Mouse (Mus musculus): ENCODE results near the gene Fgfr2.

Gene Fgfr2

DNA sequence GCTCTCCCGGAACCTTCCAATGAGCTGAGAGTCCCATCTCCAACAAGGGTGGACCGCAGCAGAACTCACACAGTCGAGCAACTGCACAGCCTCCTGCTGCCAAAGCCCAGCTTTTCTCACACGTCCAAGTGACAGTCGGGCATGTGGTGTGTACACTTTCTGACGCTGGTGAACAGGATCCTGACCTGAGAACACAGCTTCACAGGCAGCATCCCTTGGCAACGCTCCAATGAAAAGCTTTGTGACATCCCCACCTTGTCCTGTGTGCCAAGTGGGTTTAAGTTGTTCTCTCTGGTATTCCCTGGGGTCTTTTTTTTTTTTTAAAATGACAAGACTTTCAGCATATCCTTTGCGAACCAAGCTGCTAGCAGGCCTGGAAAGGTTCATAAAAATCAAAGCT is 886.4 kb downstream of the Fgfr2 start:
- peak; percentile 54 for DNase-seq

GRCm38 (mm10) chr7:132234250-132234649 is 888.9 kb downstream of the Fgfr2 start:
- no peak for DNase-seq

DNA sequence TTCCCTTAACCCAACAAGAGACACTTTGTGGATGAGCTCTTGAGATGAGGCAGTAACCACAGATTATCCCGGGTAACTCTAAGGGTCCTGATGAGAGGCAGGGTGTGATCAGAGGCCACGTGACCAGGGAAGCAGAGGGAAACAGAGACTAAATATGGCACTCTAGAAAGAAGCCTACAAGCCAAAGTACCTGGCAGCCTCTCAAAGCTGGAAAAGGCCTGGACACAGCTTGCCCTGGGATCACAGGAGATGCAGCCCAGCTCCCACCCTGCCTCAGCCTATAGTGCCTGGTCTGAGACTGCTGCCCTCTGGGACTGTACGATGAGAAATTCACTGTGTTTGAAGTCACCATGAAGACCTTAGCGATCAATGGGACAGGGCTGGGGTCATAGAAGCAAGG is 889.4 kb downstream of the Fgfr2 start:
- DNase-seq: no peak

DNA sequence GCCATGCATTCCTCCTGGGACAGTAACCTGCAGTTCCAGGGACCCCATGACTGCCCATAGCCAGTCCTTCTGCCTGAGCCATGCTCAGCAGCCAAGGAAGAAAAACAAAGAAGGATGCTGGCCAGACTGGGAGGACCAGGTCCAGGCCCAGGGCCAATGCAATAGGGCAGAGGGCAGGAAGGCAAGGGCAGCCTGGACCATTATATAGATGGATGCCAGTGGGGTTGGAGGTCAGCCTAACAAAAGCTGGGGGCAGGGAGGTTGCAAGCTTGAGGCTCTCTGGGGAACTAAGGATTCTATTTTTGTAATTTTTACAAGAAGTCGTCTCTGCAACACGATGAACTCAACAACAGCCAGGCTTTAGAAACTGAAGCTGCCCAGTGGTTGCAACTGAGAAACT is 890.2 kb downstream of the Fgfr2 start:
- peak; percentile 69 for DNase-seq

DNA sequence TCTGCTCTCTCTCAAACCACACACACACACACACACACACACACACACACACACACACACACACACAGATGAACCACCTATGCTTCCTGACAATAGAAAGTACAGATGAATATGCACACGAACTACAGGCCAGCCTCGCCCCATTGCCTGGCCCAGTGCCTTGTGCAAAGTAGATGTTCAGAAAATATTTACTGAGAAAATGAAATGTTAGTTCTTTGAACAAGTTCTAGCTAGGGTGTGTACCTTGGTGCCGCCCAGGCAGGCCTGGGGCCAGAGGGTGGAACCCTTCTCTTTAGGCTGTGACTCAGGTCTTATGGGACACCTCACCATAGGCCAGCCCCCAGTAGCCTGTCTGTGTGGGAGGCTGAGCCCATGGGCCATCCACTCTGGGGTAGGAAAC is 891.7 kb downstream of the Fgfr2 start:
- no peak for DNase-seq

- DNase-seq: no peak
Observed at GRCm38 (mm10) chr7:132230961-132231360, 892.2 kb downstream of the Fgfr2 start.

GRCm38 (mm10) chr7:132227075-132227640 is 896.0 kb downstream of the Fgfr2 start:
- DNase-seq: no peak

- peak; percentile 92 for DNase-seq
Observed at GRCm38 (mm10) chr7:132226379-132227074, 896.6 kb downstream of the Fgfr2 start.

- no peak for DNase-seq
Observed at GRCm38 (mm10) chr7:132223452-132224141, 899.6 kb downstream of the Fgfr2 start.

- no peak for DNase-seq
Observed at GRCm38 (mm10) chr7:132214031-132214430, 909.1 kb downstream of the Fgfr2 start.

- peak; percentile 83 for DNase-seq
Observed at GRCm38 (mm10) chr7:132213460-132213859, 909.7 kb downstream of the Fgfr2 start.

DNA sequence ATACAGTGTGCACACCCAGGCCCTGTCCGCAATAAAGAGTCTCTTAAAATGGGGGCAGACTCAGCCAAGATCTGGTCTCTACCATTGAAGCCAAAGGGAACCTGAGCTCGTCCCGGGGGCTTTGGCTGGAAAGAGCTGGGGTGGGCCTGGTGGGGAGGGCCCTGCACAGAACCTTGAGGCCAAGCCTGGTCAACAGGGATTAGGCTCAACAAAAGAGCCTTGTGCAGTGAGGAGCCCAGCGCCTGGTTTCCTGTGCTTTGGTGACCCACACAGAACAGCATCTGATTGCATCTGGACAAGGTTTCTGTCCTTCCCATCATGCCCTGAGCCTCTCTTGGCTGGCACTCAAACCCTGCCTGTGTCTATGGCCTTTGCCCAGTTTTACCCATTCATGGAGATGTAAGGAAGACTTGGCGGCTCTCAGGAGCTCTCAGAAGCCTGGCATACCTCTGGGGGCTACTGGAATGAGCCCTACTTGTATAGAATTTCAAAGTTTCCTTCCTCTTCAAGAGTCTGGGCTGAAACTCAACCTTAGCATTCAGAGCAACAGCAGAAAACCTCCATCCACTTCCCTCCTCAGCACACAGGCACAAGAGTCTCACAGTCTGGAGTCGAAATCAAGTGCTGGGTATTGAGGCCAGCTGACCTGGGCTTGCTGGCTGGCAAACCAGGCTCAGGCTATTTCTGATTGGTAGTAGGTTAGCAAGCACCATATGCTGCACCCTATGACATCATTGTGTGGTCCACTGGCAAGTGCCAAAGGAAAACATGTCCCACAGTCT is 911.0 kb downstream of the Fgfr2 start:
- DNase-seq: no peak

DNA sequence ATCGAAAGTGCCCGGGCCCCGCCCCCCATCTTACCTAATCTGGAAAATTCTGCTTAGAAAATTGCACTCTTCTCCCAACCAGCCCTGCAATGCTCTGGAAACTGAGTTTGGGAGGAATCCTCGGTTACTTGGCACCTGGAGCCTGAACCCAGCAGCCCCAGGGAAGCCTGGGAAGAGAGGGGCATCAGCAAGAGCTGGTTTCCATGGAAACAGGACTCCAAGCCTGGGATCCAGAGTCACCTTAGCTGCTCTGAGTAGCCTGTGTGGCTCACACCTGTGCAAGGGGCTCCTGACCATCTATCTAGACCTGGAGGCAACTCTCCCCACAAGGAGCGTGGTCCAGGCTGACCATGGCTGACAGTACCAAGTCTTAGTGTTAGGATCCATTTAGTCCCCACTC is 912.5 kb downstream of the Fgfr2 start:
- no peak for DNase-seq

DNA sequence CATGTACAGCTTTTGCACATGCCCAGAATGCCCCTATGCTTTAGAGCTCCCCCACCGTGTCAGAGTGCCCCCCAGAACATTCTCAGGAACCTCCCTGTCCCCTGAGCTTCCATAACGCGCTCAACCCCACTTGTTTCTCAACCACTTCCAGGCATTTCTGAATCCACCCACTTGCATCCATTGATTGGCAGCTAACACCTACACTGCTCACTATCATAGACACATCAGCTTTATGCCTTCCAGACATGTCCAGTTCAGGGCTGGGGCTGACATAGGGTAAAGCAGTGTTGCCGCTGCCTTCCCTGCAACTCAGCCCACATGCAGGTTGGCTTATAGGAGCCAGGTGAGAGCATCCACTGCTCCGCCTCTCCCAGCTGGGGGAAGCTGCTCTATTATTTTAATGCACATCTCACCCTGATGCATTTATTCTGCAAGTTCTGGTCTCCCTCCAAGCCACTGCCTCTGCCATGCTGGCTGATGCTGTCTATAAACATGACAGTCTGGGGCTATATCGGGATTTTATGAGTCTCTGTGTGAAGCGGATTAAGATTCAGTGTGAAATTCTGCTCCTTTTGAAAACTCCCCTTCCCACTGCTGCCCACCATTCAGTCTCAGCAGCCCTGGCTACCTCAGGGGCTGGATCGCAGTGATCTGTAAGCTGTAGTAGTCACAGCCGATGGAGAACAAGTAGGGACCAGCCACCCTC is 914.1 kb downstream of the Fgfr2 start:
- DNase-seq: no peak

DNA sequence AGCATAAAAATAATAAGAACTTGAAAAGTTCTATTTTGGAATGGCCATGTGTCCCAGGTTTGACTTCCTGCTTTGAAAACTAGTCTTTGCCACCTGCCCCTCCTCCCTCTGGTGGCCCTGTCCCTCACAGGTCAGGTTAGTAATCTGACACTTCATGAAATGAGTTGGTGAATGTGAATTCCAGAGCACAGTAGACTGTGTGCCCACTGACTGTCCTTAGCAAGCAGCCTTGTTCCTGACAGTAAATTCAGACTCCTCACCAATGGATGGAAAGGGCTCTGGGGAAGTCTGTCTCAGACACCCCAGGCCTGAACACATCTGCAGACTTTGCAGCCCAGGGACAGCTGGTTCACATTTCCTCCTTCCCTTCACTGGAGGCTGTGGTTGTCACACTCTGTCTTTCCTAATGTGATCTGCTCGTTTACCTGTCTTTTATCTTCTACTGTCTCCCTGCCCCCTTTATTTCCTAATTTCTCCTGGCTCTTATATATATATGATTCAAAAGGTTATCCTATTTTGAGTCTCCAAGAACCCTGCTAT is 919.0 kb downstream of the Fgfr2 start:
- DNase-seq: no peak

- DNase-seq: no peak
Observed at GRCm38 (mm10) chr7:132199686-132200085, 923.5 kb downstream of the Fgfr2 start.

- no peak for DNase-seq
Observed at GRCm38 (mm10) chr7:132198806-132199205, 924.3 kb downstream of the Fgfr2 start.

DNA sequence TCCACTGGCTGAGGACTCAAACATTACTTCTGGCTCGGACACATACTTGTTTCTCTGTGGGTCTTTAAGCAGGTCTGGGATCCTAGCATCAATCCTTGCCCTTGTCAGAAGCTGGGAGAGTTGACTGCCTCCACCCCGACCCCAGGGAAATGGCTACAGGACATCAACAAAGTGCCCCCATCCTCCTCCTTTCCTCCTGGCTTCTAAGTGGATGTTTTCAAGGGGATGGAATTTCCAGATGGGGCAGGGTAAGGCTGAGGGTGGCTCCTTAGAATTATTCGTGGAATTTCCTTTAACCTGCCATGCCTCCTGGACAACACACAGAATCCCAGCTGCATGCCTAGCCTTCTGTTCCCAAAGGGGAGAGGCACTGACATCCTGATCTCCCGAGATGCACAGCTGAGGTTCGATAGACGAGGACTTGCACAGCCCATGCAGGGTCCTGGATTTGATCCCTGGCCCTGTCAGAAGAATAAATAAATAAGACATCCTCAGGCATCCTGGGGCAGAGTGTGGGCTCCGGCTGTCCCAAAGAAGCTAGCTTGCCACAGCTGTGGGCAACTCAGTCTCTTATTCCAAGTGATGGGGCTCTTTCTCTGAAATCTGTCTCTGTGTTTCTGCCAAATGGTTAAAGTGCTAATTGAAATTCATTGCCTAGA is 925.2 kb downstream of the Fgfr2 start:
- DNase-seq: no peak

GRCm38 (mm10) chr7:132196581-132196980 is 926.6 kb downstream of the Fgfr2 start:
- DNase-seq: no peak

GRCm38 (mm10) chr7:132193606-132194005 is 929.5 kb downstream of the Fgfr2 start:
- no peak for DNase-seq

DNA sequence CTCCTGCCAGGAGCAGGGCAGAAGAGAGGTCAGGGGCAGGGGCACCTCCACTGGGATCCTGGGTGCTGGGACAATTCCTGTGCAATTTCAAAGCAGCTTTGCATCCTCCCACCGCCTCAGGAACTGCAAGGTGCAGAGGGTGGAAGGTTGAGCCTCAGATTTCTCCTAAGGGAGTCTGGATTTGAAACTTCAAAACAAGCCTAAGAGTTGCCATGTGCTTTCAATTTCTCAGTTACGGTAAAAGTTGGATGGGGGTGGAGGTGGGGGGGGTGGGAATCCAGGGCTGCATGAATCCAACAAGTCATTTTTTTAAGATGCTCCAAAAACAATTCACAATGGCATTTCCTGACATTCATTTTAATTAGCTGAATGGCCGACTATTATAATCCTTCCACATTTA is 935.7 kb downstream of the Fgfr2 start:
- DNase-seq: no peak

DNA sequence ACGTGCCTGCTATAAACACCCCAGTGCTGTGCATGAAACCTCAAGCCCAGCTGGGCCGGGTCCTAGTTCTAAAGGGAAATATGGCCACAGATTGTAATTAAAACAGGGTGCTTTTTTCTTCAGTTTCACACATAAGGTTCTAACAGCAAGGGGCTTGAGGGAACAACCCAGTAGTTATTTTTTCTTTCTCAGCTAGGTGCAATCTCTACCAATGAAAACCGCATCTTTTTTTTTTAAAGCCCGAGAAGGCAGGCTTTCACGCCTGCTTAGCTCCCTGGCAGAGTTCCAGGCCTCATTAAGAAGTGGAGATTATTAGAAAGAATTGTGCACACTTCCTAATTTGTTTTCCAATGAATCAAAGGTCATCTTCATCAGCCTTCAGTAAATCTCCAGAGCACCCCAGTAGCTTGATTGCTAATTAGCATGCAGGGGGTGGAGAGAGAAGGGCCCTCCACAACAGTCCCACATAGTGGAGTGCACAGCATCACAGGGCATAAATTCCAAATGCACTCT is 939.2 kb downstream of the Fgfr2 start:
- no peak for DNase-seq
